Mouse (Mus musculus) kidney, embryonic 15.5 days (tissue): ENCODE results near the gene Sell. TPM values are rescaled to one million over a fixed set of nuclear protein-coding genes. Genes with fewer than 3 reads are reported as not detected.

Experiments
- ATAC-seq: fragments of 200-750 bp; cut with Nextera tagmentation; replicated peaks from 2 replicates; pipeline ENCODE4 v1.8.0; 2017; ENCODE audit warnings: moderate TSS enrichment; ENCODE audit not compliant: low FRiP score
- H3K27ac ChIP-seq: fragments of 300-500 bp; sonication (generic); 2 replicates; pipeline ENCODE4 v1.5.1; 2015; ENCODE audit warnings: mild to moderate bottlenecking, inconsistent platforms
- H3K27me3 ChIP-seq: fragments of 300-500 bp; sonication (generic); 2 replicates; pipeline ENCODE4 v1.6.1; 2015; ENCODE audit warnings: inconsistent platforms
- H3K36me3 ChIP-seq: fragments of 300-500 bp; sonication (generic); 2 replicates; pipeline ENCODE4 v1.6.1; 2015; ENCODE audit warnings: inconsistent platforms
- H3K4me1 ChIP-seq: fragments of 300-500 bp; sonication (generic); 2 replicates; pipeline ENCODE4 v1.6.1; 2015; ENCODE audit warnings: inconsistent platforms
- H3K4me2 ChIP-seq: fragments of 300-500 bp; sonication (generic); 2 replicates; pipeline ENCODE4 v1.6.1; 2015; ENCODE audit warnings: moderate library complexity, mild to moderate bottlenecking, inconsistent platforms
- H3K4me3 ChIP-seq: fragments of 300-500 bp; sonication (generic); replicated peaks from 2 replicates; pipeline ENCODE4 v1.5.1; 2015; ENCODE audit warnings: mild to moderate bottlenecking, inconsistent platforms
- H3K9ac ChIP-seq: fragments of 300-500 bp; sonication (generic); 2 replicates; pipeline ENCODE4 v1.6.1; 2015; ENCODE audit warnings: mild to moderate bottlenecking, inconsistent platforms
- H3K9me3 ChIP-seq: fragments of 300-500 bp; sonication (generic); replicated peaks from 2 replicates; pipeline ENCODE4 v1.6.1; 2016; ENCODE audit warnings: inconsistent platforms
- WGBS: fragments of 180-500 bp; shearing (Covaris S2); methylation state at CpG from one replicate; pipeline ENCODE4 v1.1.7; 2015; ENCODE audit warnings: mixed read lengths; 5-methylcytosine and 5-hydroxymethylcytosine counted together
- polyA plus RNA-seq: library from polyadenylated mRNA; unstranded; fragments of >200 nt; fragmentation: Nextera tagmentation; extraction: Ambion mirVana; gene quantifications from 2 replicates; pipeline ENCODE4 v1.2.1, GENCODE M21; 2015

The Sell gene
- polyA plus RNA-seq, 1 experiment from 2014 or later, result 0.49 TPM

DNA sequence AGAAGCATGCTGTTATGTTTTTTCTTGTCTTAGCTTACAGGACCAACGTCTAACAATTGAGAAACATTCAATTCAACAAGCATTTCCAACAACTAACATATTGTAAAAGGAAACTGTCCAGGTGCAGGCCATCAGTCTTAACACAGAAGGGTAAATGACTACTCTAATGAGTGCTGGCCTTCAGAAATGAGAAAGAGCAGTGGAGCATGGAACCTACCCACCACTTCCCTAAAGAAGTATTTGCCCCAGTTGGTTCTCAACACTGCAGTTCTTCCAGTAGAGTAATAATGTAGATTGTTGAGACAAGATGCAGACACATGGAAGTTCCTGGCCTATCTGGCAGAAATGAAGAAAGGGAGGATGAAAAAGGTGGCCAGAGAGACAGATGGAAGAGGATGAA is 14.7 kb downstream of the Sell start:
- no peak for ATAC-seq
- Histone ChIP-seq H3K27ac (no peak overlapping the region), H3K36me3 (no peaks in the 10 kb centered on the region), H3K4me2 (no peak overlapping the region), H3K4me1 (no peaks in the 10 kb centered on the region), H3K9me3 (no peaks in the 10 kb centered on the region), H3K9ac (no peak overlapping the region), H3K27me3 (no peaks in the 10 kb centered on the region), H3K4me3 (no peak overlapping the region)
- WGBS, result 38% methylated on average over 1 of the region's 1 CpGs

DNA sequence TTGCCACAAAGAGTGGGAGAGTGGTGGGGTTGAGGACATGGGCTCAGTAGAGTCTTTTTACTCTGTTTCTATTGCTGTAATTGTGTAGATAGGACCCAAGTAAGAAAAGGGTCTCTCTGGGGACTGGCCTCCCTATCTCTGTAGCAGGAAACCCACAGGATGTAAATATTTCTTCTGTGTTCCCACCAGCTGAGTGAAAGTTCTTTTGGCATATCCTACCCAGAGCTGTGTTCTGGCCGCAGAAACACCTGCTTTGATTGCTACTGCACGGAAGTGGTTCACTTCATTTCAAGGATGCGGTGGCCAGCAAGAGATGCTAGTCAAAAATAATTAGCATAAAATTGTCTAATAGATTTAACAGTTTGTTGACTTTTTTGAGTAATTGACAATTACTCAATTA is 15.2 kb downstream of the Sell start:
- H3K9me3 ChIP-seq, result no peaks in the 10 kb centered on the region
- no peaks in the 10 kb centered on the region for H3K27me3 ChIP-seq
- no peak overlapping the region for H3K27ac ChIP-seq
- H3K4me2 ChIP-seq, result no peak overlapping the region
- H3K9ac ChIP-seq, result no peak overlapping the region
- WGBS, result 91% methylated on average over 3 of the region's 3 CpGs
- no peaks in the 10 kb centered on the region for H3K36me3 ChIP-seq
- no peak for ATAC-seq
- H3K4me3 ChIP-seq, result no peak overlapping the region
- H3K4me1 ChIP-seq, result no peaks in the 10 kb centered on the region

DNA sequence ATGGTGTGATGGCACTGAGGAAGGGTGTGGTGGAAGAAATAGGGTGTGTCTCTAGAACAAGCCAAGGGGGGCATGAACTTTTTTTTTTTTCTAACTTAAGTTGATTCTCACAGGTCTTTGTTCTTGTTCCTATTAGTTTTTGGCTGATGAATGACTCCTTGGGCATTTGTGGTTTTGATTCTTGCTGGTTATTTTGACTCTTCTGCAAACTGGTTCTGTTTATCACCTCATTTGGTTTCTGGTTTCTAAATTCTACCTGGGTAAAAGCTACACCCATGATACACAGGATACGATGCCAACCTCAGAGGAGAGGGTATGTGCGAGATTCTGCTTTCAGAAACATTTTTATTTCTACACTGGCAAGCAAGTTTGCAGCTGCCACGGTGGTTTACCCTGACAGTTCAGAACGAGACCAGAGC is 16.6 kb downstream of the Sell start:
- Histone ChIP-seq H3K9ac (no peak overlapping the region), H3K27me3 (no peaks in the 10 kb centered on the region), H3K9me3 (no peaks in the 10 kb centered on the region), H3K4me1 (no peaks in the 10 kb centered on the region), H3K27ac (no peak overlapping the region), H3K4me3 (no peak overlapping the region), H3K4me2 (no peak overlapping the region), H3K36me3 (no peaks in the 10 kb centered on the region)
- 93% methylated on average over 4 of the region's 4 CpGs for WGBS
- no peak for ATAC-seq

DNA sequence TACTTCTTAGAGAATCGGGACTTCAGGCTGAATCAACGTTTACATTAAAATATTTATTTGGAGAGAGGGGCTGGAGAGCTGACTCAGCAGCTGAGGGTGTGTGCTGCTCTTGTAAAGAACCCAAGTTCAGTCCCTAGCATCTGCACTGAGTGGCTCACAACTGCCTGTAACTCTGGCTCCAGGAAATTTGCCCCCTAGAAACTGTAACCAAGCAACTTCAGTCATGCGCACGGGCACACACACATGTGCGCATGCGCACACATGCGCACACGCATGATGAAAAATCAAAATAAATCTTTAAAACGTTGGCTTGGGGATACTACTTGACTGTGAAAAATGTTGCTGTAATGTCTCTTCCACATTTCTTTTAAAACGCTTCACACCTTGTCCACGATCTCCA is 17.3 kb downstream of the Sell start:
- Histone ChIP-seq H3K4me3 (no peak overlapping the region), H3K9me3 (no peaks in the 10 kb centered on the region), H3K27ac (no peak overlapping the region), H3K36me3 (no peaks in the 10 kb centered on the region), H3K9ac (no peak overlapping the region), H3K4me1 (no peaks in the 10 kb centered on the region), H3K4me2 (no peak overlapping the region), H3K27me3 (no peaks in the 10 kb centered on the region)
- WGBS, result 84% methylated on average over 11 of the region's 11 CpGs
- ATAC-seq, result no peak

DNA sequence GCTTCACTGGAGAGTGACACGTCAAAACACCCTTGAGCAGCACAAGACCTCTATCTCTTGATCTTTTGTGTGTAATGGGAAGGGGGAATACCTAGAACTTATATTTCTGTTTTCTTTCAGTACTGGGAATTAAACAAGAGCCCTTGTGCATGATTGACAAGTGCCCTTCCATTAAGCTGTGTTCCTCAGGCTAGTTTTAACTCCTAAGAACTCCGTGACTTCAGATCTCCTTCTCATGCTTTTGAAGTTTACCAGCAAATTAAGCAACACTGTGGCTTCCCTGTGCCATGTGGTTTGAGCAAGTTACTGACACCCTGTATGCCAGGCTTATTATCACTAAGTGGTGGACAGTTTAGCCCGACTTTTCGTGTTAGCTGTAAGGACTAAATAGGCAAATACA is 21.3 kb downstream of the Sell start:
- Histone ChIP-seq H3K9ac (no peak overlapping the region), H3K4me1 (no peaks in the 10 kb centered on the region), H3K9me3 (no peaks in the 10 kb centered on the region), H3K27ac (no peak overlapping the region), H3K4me2 (no peak overlapping the region), H3K4me3 (no peak overlapping the region), H3K36me3 (no peaks in the 10 kb centered on the region), H3K27me3 (no peaks in the 10 kb centered on the region)
- no peak for ATAC-seq
- 91% methylated on average over 4 of the region's 4 CpGs for WGBS

DNA sequence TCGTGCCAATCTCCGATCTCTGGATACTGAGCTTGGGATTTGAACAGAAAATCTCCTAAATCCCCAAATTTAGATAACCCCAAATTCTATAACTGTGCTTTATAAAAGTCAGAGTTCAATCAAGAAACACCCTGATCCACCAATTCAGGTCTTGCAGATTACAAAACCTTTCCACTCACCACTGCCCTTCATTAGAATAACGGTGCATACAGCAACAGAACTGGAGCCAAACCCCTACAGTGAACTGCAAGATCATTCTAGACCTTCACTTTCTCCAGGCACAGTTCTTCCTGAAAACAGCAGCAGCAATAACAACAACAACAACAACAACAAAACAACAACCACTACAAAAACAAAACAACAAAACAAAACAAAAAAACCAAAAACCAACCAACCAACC is 25.0 kb downstream of the Sell start:
- no peak for ATAC-seq
- Histone ChIP-seq H3K9ac (no peak overlapping the region), H3K36me3 (no peaks in the 10 kb centered on the region), H3K9me3 (no peaks in the 10 kb centered on the region), H3K27me3 (no peaks in the 10 kb centered on the region), H3K27ac (no peak overlapping the region), H3K4me1 (no peaks in the 10 kb centered on the region), H3K4me3 (no peak overlapping the region), H3K4me2 (no peak overlapping the region)
- 86% methylated on average over 3 of the region's 3 CpGs for WGBS

DNA sequence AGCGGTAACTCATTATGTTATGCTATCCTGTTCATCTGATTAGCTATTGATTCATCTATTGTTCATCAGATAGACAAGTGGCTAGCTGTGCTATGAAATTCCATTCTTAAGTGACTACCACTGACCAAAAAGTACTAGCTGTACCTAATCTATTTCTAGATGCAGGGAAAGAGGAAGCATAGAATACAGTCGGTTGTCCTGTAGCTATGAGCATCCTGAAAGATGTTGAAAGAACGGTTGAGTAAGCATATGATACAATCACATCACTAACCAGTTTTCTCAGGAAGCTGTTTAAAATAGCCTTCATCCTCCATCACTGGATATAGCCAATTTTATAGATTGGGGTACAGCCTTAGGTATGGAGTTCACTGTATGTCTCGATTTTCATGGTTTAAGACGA is 26.1 kb downstream of the Sell start:
- 92% methylated on average over 5 of the region's 5 CpGs for WGBS
- H3K36me3 ChIP-seq, result no peaks in the 10 kb centered on the region
- no peak overlapping the region for H3K4me2 ChIP-seq
- no peaks in the 10 kb centered on the region for H3K9me3 ChIP-seq
- H3K9ac ChIP-seq, result no peak overlapping the region
- H3K4me3 ChIP-seq, result no peak overlapping the region
- H3K4me1 ChIP-seq, result no peaks in the 10 kb centered on the region
- ATAC-seq, result no peak
- H3K27me3 ChIP-seq, result no peaks in the 10 kb centered on the region
- no peak overlapping the region for H3K27ac ChIP-seq

DNA sequence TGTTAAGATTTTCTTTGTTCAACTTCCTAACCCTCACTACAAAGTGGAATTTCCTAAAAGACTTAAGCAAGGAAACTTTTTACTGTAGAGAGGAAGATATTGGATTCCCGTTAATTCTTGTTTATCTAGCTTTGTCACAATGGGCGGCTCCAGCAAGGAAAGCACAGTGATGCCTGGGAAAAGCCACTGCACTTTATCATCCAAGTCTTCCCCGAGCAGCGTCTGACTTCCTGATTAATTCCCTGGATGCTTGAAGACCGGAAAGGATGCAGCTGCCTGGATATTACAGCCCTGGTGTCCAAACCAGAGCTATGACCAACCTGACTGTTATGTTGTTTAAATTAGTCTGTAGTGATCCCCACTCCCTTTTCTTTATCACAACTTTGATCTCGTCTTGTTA is 35.0 kb downstream of the Sell start:
- Histone ChIP-seq H3K4me2 (no peak overlapping the region), H3K36me3 (no peaks in the 10 kb centered on the region), H3K27ac (no peak overlapping the region), H3K4me3 (no peak overlapping the region), H3K9me3 (no peaks in the 10 kb centered on the region), H3K27me3 (no peaks in the 10 kb centered on the region), H3K4me1 (no peaks in the 10 kb centered on the region), H3K9ac (no peak overlapping the region)
- ATAC-seq, result no peak
- 22% methylated on average over 6 of the region's 6 CpGs for WGBS

DNA sequence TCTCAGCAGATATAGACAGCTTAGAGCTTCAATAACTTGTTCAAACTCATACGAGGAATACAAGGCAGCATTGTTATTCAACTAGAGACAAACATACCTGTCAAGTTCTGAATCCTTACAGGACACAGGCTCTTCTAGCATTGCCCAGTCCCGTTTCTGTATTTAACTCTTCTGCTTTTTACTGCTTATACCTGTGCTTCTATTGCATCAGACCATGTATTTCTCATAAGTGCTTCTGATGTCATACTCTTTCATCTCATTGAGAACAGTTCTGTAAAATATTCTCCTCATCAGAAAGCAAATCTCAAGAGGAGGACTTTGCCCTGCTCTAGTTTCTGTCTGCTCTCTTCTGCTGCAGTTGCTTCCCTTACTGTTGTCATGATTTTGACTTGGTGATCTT is 36.1 kb downstream of the Sell start:
- Histone ChIP-seq H3K27ac (no peak overlapping the region), H3K4me2 (no peak overlapping the region), H3K9me3 (no peaks in the 10 kb centered on the region), H3K4me1 (no peaks in the 10 kb centered on the region), H3K27me3 (no peaks in the 10 kb centered on the region), H3K4me3 (no peak overlapping the region), H3K9ac (no peak overlapping the region), H3K36me3 (no peaks in the 10 kb centered on the region)
- WGBS, result 81% methylated on average over 2 of the region's 2 CpGs
- no peak for ATAC-seq

DNA sequence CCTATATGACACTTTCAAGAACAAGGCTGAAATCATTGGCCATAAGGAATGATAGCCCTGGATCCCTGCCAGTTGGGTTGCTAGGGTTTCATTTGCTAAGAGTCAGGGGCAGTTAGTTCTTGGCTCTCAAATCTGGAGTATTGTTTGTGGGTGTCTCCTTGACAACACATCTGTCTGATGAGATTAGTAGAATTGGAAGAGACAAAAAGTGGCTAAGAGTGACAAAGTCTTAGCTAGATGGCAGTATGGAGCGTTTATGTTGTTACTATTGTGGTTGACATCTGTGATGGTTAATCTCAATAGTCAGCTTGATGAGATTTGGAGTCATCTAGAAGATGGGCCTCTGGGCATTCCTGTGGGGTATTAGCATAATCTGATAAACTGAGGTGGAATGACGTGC is 36.6 kb downstream of the Sell start:
- 75% methylated on average over 2 of the region's 2 CpGs for WGBS
- Histone ChIP-seq H3K9me3 (no peaks in the 10 kb centered on the region), H3K27me3 (no peaks in the 10 kb centered on the region), H3K27ac (no peak overlapping the region), H3K9ac (no peak overlapping the region), H3K4me1 (no peaks in the 10 kb centered on the region), H3K36me3 (no peaks in the 10 kb centered on the region), H3K4me2 (no peak overlapping the region), H3K4me3 (no peak overlapping the region)
- ATAC-seq, result no peak

DNA sequence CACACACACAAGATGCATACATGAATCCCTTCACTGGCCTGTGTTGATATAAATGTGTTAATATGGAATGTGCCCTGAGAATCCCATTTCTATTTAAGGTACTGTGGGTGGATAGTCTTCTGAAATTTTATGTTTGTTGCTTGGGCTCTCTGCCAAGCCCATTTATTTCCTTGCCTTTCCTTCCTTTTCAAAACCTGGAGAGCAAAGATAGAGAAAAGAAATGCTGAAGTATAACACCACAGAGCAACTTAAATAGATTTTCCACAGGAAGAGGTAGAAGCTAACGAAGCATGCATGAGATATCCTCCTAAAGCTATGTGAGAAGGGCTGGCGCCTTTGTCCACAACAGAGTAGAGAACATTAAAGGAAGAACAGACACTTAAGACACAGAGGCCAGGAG is 48.0 kb downstream of the Sell start:
- Histone ChIP-seq H3K9me3 (no peaks in the 10 kb centered on the region), H3K4me3 (no peak overlapping the region), H3K9ac (no peak overlapping the region), H3K27ac (no peak overlapping the region), H3K4me1 (no peaks in the 10 kb centered on the region), H3K27me3 (no peaks in the 10 kb centered on the region), H3K4me2 (no peak overlapping the region), H3K36me3 (no peaks in the 10 kb centered on the region)
- 64% methylated on average over 2 of the region's 2 CpGs for WGBS
- no peak for ATAC-seq

DNA sequence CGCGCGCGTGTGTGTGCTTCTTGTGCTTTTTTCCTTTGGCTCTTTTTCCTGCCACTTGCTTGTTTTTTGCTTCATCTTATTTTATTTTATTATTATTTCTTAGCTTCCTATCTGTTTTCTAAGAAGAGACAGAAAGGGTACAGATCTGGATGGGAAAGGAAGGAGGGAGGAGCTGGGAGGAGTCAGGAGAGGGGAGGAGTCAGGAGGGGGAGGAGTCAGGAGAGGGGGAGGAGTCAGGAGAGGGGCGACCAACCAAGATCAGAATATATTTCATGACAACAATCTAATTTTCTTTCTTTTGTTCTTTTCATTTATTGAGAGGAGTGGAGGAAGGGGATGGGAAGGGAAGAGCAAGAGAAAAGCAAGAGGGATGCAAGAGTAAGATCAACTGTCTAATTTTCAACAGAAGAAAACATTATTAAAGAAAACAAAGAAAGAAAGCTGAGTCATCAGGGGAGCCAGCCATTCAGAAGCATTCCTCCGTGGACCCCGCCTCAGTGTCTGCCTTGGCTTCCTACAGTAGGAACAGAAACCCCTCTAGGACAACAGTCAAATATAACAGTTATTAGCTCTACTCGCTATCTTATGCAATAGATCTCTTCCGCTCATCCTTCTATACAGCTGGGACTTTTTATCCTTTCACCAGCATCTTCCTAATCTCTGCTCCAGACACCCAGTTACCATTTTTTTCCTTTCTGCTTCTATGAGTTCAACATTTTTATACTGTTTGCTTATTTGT is 49.0 kb downstream of the Sell start:
- no peak for ATAC-seq
- Histone ChIP-seq H3K27ac (no peak overlapping the region), H3K9ac (no peak overlapping the region), H3K9me3 (no peaks in the 10 kb centered on the region), H3K36me3 (no peaks in the 10 kb centered on the region), H3K4me3 (no peak overlapping the region), H3K4me1 (no peaks in the 10 kb centered on the region), H3K27me3 (no peaks in the 10 kb centered on the region), H3K4me2 (no peak overlapping the region)
- 93% methylated on average over 9 of the region's 9 CpGs for WGBS

DNA sequence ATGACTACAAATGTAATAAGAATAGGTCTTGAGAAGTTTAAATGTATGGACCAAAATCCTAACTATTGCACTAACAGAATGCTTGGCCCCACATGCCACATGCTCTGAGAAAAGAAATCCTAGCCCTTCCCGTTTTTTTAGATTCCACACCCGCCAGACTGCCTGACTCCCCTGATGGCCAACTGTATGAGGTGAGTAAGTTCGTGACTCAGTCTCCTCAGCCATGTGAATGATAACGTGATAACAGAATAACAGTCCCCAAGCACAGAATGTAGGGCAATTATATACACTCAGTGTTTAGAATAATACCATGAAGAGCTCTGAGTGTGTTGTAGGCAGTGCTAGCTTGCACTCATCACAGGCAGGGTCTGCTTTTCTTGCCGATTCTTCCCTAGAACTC is 52.5 kb downstream of the Sell start:
- Histone ChIP-seq H3K36me3 (no peaks in the 10 kb centered on the region), H3K27ac (no peak overlapping the region), H3K9me3 (no peaks in the 10 kb centered on the region), H3K9ac (no peak overlapping the region), H3K4me1 (peaks cover 3% of the 10 kb centered on the region; the same call in 1 of the 2 replicates), H3K27me3 (no peaks in the 10 kb centered on the region), H3K4me2 (no peak overlapping the region), H3K4me3 (no peak overlapping the region)
- WGBS, result 80% methylated on average over 5 of the region's 5 CpGs
- ATAC-seq, result no peak
